Mouse (Mus musculus) neural tube, embryonic 11.5 days (tissue): ENCODE measurements around the gene Tnfrsf9. TPM values are rescaled to one million over a fixed set of nuclear protein-coding genes. Genes with fewer than 3 reads are reported as not detected.

Experiments used
- ATAC-seq: fragments of 200-750 bp; cut with Nextera tagmentation; 2 replicates; pipeline ENCODE4 v1.8.0; 2017; ENCODE audit warnings: moderate number of reproducible peaks, mild to moderate bottlenecking, moderate TSS enrichment, moderate library complexity; ENCODE audit not compliant: insufficient read depth, low FRiP score, low TSS enrichment
- DNase-seq: peaks from one replicate; pipeline ENCODE4 v3.0.0-alpha.2; 2015; ENCODE audit warnings: low spot score
- H3K27ac ChIP-seq: fragments of 300-500 bp; sonication (generic); 2 replicates; pipeline ENCODE4 v1.5.1; 2014; ENCODE audit warnings: low read depth, mild to moderate bottlenecking, low read length
- H3K27me3 ChIP-seq: fragments of 300-500 bp; sonication (generic); 2 replicates; pipeline ENCODE4 v1.6.1; 2014; ENCODE audit warnings: mild to moderate bottlenecking, low read length, mixed read lengths; ENCODE audit not compliant: control insufficient read depth, insufficient read depth
- H3K36me3 ChIP-seq: fragments of 300-500 bp; sonication (generic); 2 replicates; pipeline ENCODE4 v1.6.1; 2014; ENCODE audit warnings: mild to moderate bottlenecking, low read length, moderate library complexity, mixed read lengths; ENCODE audit not compliant: control insufficient read depth, insufficient read depth
- H3K4me1 ChIP-seq: fragments of 300-500 bp; sonication (generic); 2 replicates; pipeline ENCODE4 v1.6.1; 2014; ENCODE audit warnings: low read length, mixed read lengths; ENCODE audit not compliant: control insufficient read depth, insufficient read depth
- H3K4me2 ChIP-seq: fragments of 300-500 bp; sonication (generic); 2 replicates; pipeline ENCODE4 v1.6.1; 2014; ENCODE audit warnings: low read depth, mild to moderate bottlenecking, moderate library complexity
- H3K4me3 ChIP-seq: fragments of 300-500 bp; sonication (generic); 2 replicates; pipeline ENCODE4 v1.5.1; 2014; ENCODE audit warnings: low read depth, low read length
- H3K9ac ChIP-seq: fragments of 300-500 bp; sonication (generic); 2 replicates; pipeline ENCODE4 v1.6.1; 2014; ENCODE audit warnings: mild to moderate bottlenecking, low read length
- H3K9me3 ChIP-seq: fragments of 300-500 bp; sonication (generic); 2 replicates; pipeline ENCODE4 v1.6.1; 2016; ENCODE audit warnings: low read length; ENCODE audit not compliant: control insufficient read depth
- WGBS: fragments of 180-500 bp; shearing (Covaris S2); extraction: QIAGEN DNeasy Blood & Tissue Kit; methylation state at CpG from one replicate; pipeline ENCODE4 v1.1.7; 2014; 5-methylcytosine and 5-hydroxymethylcytosine counted together
- polyA plus RNA-seq: library from polyadenylated mRNA; unstranded; fragments of >200 nt; fragmentation: Nextera tagmentation; extraction: Ambion mirVana; gene quantifications from 2 replicates; pipeline ENCODE4 v1.2.1, GENCODE M21; 2014

The Tnfrsf9 gene
- polyA plus RNA-seq, 1 experiment from 2014 or later, result 0.20 TPM

DNA sequence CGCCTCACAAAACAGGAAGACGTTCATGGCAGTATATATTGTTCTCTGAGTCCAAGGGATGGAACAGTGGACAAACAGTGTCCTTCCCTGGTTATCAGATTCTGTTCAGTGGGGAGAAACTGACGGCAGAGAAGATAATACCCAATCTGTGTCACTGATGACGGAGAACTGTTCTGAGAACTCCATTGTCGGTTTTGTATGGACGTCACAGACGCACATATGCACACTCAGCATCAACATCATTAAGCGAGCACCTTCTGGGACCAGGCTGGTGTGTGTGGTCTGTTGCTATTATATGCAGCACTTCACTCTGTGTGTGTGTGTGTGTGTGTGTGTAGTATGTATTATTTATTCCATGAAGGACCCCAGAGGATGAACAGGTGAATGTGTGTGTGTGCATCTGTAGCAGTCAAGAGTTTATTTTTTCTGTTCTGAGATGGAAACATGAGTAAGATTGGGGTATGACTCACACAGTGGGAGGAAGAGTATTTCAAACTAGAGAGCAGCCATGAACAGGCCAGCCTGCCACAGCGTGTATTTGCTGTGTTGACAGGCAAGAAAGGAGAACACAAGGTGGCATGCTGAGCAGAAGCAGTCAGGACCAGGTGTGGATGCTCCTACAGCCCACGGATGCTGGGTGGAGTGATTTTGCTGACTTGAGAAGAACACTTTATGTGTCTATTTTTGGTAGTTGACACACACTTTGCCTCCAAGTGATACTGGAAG is 982 bp downstream of the Tnfrsf9 start:
- Histone ChIP-seq H3K9me3 (no peaks in the 10 kb centered on the region), H3K9ac (peak overlapping the region; percentile 82), H3K27ac (peak overlapping the region; percentile 29; the same call in 1 of the 2 replicates), H3K4me3 (peak overlapping the region; percentile 64), H3K4me2 (peak overlapping the region; percentile 55), H3K36me3 (no peaks in the 10 kb centered on the region), H3K4me1 (peaks cover 11% of the 10 kb centered on the region; the same call in 1 of the 2 replicates), H3K27me3 (no peaks in the 10 kb centered on the region)
- DNase-seq, result no peak
- no peak for ATAC-seq
- 64% methylated on average over 10 of the region's 10 CpGs for WGBS

DNA sequence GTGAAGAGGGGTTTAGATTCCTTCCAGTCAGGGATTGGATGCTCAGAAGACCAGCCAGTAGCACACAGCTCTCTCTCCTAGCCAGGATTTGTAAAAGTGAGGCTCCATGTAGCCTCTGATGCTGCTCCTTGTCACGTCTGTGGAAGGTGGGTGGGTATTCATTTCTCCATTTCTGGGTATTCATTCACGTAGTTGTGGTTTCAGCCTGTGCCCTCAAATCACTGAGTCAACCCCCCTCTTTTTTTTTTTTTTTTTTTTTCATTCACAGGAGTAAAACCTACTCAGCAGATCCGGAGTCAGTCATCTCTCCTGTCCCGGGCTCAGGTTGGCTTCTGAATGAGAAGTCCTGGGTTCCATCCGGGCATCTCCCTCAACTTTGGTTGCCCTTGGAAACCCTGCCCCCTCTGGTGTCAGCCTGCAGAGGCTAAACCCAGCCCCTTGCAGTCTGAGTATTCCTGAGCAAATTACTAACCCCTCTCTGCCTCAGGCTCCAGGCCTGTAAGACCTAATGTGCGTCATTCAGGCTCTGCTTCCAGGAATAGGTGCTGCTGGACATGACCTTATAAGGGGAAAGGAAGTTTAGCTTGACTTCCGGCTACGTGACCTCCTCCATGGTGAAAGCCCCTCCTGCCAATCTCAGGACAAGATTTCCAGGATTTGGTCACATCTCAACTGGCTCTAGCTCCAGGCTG is 3.1 kb downstream of the Tnfrsf9 start:
- WGBS, result 76% methylated on average over 8 of the region's 8 CpGs
- Histone ChIP-seq H3K36me3 (no peaks in the 10 kb centered on the region), H3K4me2 (no peak overlapping the region), H3K27me3 (no peaks in the 10 kb centered on the region), H3K9me3 (no peaks in the 10 kb centered on the region), H3K27ac (no peak overlapping the region), H3K4me1 (peaks cover 11% of the 10 kb centered on the region; the same call in 1 of the 2 replicates), H3K9ac (no peak overlapping the region), H3K4me3 (no peak overlapping the region)
- ATAC-seq (no peak), DNase-seq (no peak)

DNA sequence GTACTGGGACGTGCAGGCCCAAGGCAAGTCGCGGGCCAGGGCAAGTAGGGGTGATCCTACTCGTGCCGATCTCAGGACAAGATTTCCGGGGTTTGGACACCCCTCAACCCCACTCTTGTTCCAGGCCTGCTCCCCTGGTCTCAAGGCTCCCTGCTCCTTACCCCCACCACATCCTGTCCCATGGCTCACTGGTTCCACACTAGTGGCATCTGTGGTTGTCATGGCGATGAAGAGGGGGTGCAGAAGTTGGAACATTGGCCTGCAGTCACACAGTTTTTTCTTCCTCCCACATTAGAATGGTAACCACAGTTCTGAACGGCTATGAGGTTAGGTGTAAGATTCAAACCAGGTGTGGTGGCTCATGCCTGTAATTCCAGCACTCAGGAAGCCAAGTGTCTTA is 6.8 kb downstream of the Tnfrsf9 start:
- H3K4me1 ChIP-seq, result no peaks in the 10 kb centered on the region
- H3K27ac ChIP-seq, result no peak overlapping the region
- 91% methylated on average over 8 of the region's 8 CpGs for WGBS
- DNase-seq, result no peak
- H3K4me2 ChIP-seq, result no peak overlapping the region
- H3K9ac ChIP-seq, result no peak overlapping the region
- H3K27me3 ChIP-seq, result no peaks in the 10 kb centered on the region
- H3K4me3 ChIP-seq, result no peak overlapping the region
- H3K36me3 ChIP-seq, result no peaks in the 10 kb centered on the region
- no peak for ATAC-seq
- H3K9me3 ChIP-seq, result no peaks in the 10 kb centered on the region

DNA sequence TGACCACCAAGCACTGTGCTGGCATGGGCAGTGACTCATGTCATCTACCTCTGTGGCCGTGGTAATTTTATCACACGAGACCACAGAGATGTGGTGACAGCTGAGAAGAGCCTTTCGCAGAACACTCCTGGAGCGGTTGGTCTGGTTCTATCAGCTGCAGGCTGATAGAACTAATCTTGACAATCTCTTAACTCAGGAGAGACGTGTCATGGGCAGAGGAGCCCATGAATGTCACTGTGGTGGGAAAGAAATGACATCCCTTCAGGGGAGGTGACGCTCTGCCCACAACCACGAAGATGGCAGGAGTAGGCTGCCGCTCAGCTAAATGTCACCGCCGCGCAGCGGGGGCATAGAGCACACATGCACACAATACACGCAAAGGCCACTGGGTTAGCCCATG is 9.9 kb downstream of the Tnfrsf9 start:
- Histone ChIP-seq H3K9me3 (no peaks in the 10 kb centered on the region), H3K4me2 (no peak overlapping the region), H3K9ac (no peak overlapping the region), H3K27ac (no peak overlapping the region), H3K27me3 (no peaks in the 10 kb centered on the region), H3K4me1 (no peaks in the 10 kb centered on the region), H3K4me3 (no peak overlapping the region), H3K36me3 (no peaks in the 10 kb centered on the region)
- no peak for ATAC-seq
- no peak for DNase-seq
- WGBS, result 87% methylated on average over 13 of the region's 13 CpGs

DNA sequence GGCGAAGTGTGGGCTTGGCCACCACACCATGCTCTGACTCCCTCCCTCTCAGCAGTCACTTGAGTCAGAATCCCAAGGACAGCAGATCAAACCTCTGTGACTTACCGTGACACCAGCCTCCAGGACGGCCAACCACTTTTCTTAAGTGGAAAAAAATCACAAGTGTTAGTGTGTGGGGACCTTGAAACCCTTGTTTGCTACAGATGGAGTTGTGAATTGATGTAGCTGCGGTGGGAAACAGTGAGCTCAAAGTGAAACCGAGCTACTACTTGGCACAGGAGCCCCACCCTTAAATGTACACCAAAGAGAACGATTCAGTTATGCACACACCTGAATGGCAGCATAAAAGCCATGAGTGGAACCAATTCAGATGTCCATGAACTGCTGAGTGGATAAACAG is 10.6 kb downstream of the Tnfrsf9 start:
- no peak overlapping the region for H3K4me2 ChIP-seq
- no peak for ATAC-seq
- WGBS, result 86% methylated on average over 6 of the region's 6 CpGs

DNA sequence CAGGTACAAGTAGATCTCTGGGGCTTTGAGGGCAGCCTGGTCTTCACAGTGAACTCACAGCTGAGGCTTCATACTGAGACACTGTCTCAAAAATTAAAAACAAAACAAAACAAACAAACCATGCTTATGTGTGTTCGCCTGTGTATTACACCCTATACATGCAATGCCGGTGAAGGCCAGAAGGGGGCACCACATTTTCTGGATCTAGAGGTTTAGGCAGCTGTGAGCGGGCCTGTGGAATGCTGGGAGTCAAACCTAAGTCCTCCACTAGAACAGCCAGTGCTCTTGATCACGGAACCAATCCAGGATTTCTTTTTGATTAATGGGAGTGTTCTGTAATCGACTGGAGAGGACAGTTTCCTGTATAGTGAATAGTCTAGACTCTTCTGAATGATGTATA is 11.6 kb downstream of the Tnfrsf9 start:
- Histone ChIP-seq H3K9ac (no peak overlapping the region), H3K36me3 (no peaks in the 10 kb centered on the region), H3K9me3 (no peaks in the 10 kb centered on the region), H3K4me1 (no peaks in the 10 kb centered on the region), H3K27me3 (no peaks in the 10 kb centered on the region), H3K4me3 (no peak overlapping the region), H3K4me2 (no peak overlapping the region), H3K27ac (no peak overlapping the region)
- ATAC-seq (no peak), DNase-seq (peak; percentile 29)
- 51% methylated on average over 5 of the region's 5 CpGs for WGBS

More for the DNA sequence above, 10.6 kb downstream of the Tnfrsf9 start:
- Histone ChIP-seq H3K4me1 (no peaks in the 10 kb centered on the region), H3K36me3 (no peaks in the 10 kb centered on the region), H3K9ac (no peak overlapping the region), H3K27me3 (no peaks in the 10 kb centered on the region), H3K9me3 (no peaks in the 10 kb centered on the region), H3K27ac (no peak overlapping the region), H3K4me3 (no peak overlapping the region)
- no peak for DNase-seq

DNA sequence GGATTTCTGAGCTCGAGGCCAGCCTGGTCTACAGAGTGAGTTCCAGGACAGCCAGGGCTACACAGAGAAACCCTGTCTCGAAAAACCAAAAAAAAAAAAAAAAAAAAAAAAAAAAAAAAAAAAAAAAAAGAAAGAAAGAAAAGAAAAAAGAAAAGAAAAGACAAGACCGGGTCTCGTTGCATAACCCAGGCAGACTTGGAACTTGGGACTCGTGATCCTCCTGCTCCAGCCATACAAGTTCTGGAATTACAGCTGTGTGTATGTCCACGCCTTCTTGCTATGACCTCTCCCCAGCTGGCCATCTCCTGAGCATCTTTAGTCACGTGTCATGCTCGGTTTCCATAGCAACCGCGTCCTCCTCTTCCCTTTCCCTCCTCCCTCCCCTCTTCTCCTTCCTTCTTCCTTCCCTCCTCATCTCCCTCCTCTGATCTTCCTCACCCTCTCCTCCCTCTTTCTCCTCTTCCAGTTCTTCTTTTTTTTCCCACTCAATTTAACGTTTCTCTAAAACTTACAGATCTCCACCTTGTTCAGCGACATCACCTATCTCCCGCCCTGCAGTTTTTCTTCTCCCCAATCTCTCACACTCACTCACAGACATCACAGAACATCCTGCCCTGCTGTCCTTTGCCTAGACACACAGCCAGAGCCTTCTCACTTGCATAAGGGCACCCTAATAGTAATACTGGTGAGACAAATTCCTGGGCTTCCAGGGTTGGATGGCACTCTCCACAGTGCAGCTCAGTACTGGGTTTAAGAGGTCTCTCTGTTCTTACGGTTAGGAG is 12.8 kb downstream of the Tnfrsf9 start:
- H3K36me3 ChIP-seq, result no peaks in the 10 kb centered on the region
- no peak overlapping the region for H3K27ac ChIP-seq
- no peak overlapping the region for H3K4me3 ChIP-seq
- no peak overlapping the region for H3K4me2 ChIP-seq
- DNase-seq (peak; percentile 24), ATAC-seq (no peak)
- H3K27me3 ChIP-seq, result no peaks in the 10 kb centered on the region
- no peaks in the 10 kb centered on the region for H3K4me1 ChIP-seq
- H3K9me3 ChIP-seq, result no peaks in the 10 kb centered on the region
- WGBS, result 56% methylated on average over 13 of the region's 14 CpGs
- H3K9ac ChIP-seq, result no peak overlapping the region

DNA sequence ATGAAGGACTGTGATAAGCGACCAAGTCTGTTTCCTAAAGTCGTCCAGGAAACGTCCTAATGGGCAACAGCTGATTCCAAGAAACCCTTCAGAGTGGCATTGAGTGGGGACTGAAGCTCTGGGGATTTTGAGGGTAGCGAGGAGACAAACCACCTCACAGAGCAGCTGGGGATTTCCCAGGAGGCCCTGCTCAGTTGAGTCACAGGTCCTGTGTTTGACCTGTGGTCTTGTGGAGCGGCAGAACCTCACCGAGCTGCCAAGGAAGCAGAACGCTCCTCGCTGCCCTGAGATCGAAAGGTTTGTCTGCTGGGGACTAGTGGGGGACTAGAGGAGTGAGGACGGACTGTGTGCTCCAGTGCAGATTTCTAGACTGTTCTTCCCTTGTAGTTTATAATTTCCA is 13.4 kb downstream of the Tnfrsf9 start:
- 71% methylated on average over 10 of the region's 10 CpGs for WGBS
- Histone ChIP-seq H3K9me3 (no peaks in the 10 kb centered on the region), H3K36me3 (no peaks in the 10 kb centered on the region), H3K4me3 (no peak overlapping the region), H3K27me3 (no peaks in the 10 kb centered on the region), H3K27ac (no peak overlapping the region), H3K4me2 (no peak overlapping the region), H3K9ac (no peak overlapping the region), H3K4me1 (no peaks in the 10 kb centered on the region)
- no peak for DNase-seq
- no peak for ATAC-seq
